ENCODE assay signal across 27 mouse cellular contexts in genomic region chr13:32040822-32041221, GRCm38 (mm10).
A peak's percentile ranks its signal among the peaks of the same experiment; 100 is the strongest.
DNase-seq lines count a peak whose midpoint lies in the region; ATAC-seq and TF ChIP-seq lines count a peak whose summit lies in the region.
"Had no signal": no experiment of that assay in that cellular context is flagged by ENCODE, and none has a peak within 500 bp of the region (broad histone marks: within the 10 kb centered on the region; RNA-seq: fewer than 3 reads in every experiment).

No protein-coding gene starts in this region.

- no peak overlapping the region for H3K9ac ChIP-seq in liver, embryonic 14.5 days (replicated peaks)
- H3K9ac ChIP-seq in liver, postnatal 0 days (replicated peaks), result no peak overlapping the region
- H3K9ac ChIP-seq in MEL (ENCODE audit: control insufficient read depth, low read depth, low read length, poor library complexity, severe bottlenecking), result no peak overlapping the region
- H3K9ac ChIP-seq: embryonic facial prominence, embryonic 12.5 days; embryonic facial prominence, embryonic 15.5 days; forebrain, embryonic 13.5 days; hindbrain, embryonic 13.5 days; intestine, embryonic 15.5 days had no signal

- no peak for TF ChIP-seq POLR2A in MEL (IDR thresholded peaks at IDR 0.05; ENCODE audit: control insufficient read depth in 1 of 2, insufficient read depth in 1 of 2, low read depth in 1 of 2, low read length in 2 of 2, poor library complexity in 1 of 2)

- no peak overlapping the region for H3K4me2 ChIP-seq in liver, embryonic 14.5 days (ENCODE audit: low read depth)
- H3K4me2 ChIP-seq in liver, postnatal 0 days (ENCODE audit: low read depth, low read length), result no peak overlapping the region
- H3K4me2 ChIP-seq: embryonic facial prominence, embryonic 12.5 days; embryonic facial prominence, embryonic 15.5 days; forebrain, embryonic 13.5 days; heart, embryonic 11.5 days; hindbrain, embryonic 13.5 days; intestine, embryonic 15.5 days had no signal

- H3K4me1 ChIP-seq in liver, embryonic 14.5 days (replicated peaks; ENCODE audit: control insufficient read depth in 2 of 2, insufficient read depth in 2 of 2, low read length in 1 of 2), result no peaks in the 10 kb centered on the region
- H3K4me1 ChIP-seq in liver, postnatal 0 days (ENCODE audit: insufficient read depth), result no peaks in the 10 kb centered on the region
- H3K4me1 ChIP-seq in MEL (ENCODE audit: control insufficient read depth in 1 of 2, insufficient read depth in 2 of 2, low read length in 2 of 2), result no peaks in the 10 kb centered on the region
- H3K4me1 ChIP-seq: hindbrain, embryonic 13.5 days had no signal

- no peaks in the 10 kb centered on the region for H3K79me2 ChIP-seq in MEL (ENCODE audit: control insufficient read depth, insufficient read depth, low read length, poor library complexity)

- no peak for TF ChIP-seq EP300 in liver, embryonic 14.5 days (IDR thresholded peaks at IDR 0.05; ENCODE audit: low read depth)
- no peak for TF ChIP-seq EP300 in liver, postnatal 0 days (IDR thresholded peaks at IDR 0.05; ENCODE audit: low read depth)
- no peak for TF ChIP-seq EP300 in MEL (IDR thresholded peaks at IDR 0.05; ENCODE audit: low read depth in 1 of 2, low read length in 2 of 2)

- no peak overlapping the region for H3K4me3 ChIP-seq in liver, embryonic 14.5 days (ENCODE audit: insufficient read depth in 1 of 2, low read depth in 2 of 2, low read length in 2 of 2)
- no peak overlapping the region for H3K4me3 ChIP-seq in liver, postnatal 0 days (ENCODE audit: low read depth, low read length)
- H3K4me3 ChIP-seq in MEL (ENCODE audit: control insufficient read depth in 1 of 2, insufficient read depth in 1 of 2, low read depth in 2 of 2, low read length in 2 of 2), result no peak overlapping the region
- H3K4me3 ChIP-seq: embryonic facial prominence, embryonic 12.5 days; embryonic facial prominence, embryonic 15.5 days; erythroblast, embryonic 14.5 days; forebrain, embryonic 13.5 days; hindbrain, embryonic 10.5 days; hindbrain, embryonic 13.5 days; intestine, embryonic 15.5 days had no signal

- no peak for TF ChIP-seq CTCF in liver, embryonic 14.5 days (IDR thresholded peaks at IDR 0.05; ENCODE audit: low read depth)
- no peak for TF ChIP-seq CTCF in liver, postnatal 0 days (IDR thresholded peaks at IDR 0.05; ENCODE audit: low read depth)
- TF ChIP-seq CTCF in MEL (IDR thresholded peaks at IDR 0.05 in 2 of 3, conservative IDR thresholded peaks at IDR 0.05 in 1 of 3; ENCODE audit: control insufficient read depth in 1 of 3, insufficient read depth in 1 of 3, low read depth in 2 of 3, low read length in 3 of 3, poor library complexity in 1 of 3, severe bottlenecking in 1 of 3), result no peak

- TF ChIP-seq RAD21 in MEL (IDR thresholded peaks at IDR 0.05; ENCODE audit: low read depth, low read length), result no peak

- WGBS in liver, embryonic 14.5 days (ENCODE audit: insufficient replicate concordance), result 32% methylated on average over 1 of the region's 1 CpGs
- WGBS in liver, postnatal 0 days (ENCODE audit: insufficient replicate concordance), result 54% methylated on average over 1 of the region's 1 CpGs

- DNase-seq in liver, embryonic 14.5 days (ENCODE audit: low read depth in 3 of 3, low spot score in 3 of 3), result peak in 2 of 3 experiments; percentile 4 to 9
- DNase-seq in liver, postnatal 0 days, result no peak
- DNase-seq in MEL (ENCODE audit: low read depth, low spot score), result peak; percentile 41
- DNase-seq in c-Kit-positive CD71-positive TER-119-positive erythroid progenitor cells, embryonic 14.5 days (ENCODE audit: low spot score), result peak; percentile 1
- no peak for DNase-seq in yolk sac, embryonic 10.5 days (ENCODE audit: low spot score)
- no peak for DNase-seq in thymus, adult 18-20 months
- DNase-seq in gastrocnemius, adult 8-10 months (ENCODE audit: low spot score in 2 of 2), result no peak
- DNase-seq: adrenal gland, postnatal 10 days; adrenal gland, postnatal 36 days; cerebellum, adult 18-20 months; cerebellum, adult 9-10 months; cerebellum, postnatal 14 days; gastrocnemius, postnatal 14 days; heart, adult 11 months; heart, postnatal 36 days had no signal

- H3K9me3 ChIP-seq in liver, embryonic 14.5 days (ENCODE audit: control insufficient read depth, low read length), result no peaks in the 10 kb centered on the region
- H3K9me3 ChIP-seq in liver, postnatal 0 days (ENCODE audit: low read length), result no peaks in the 10 kb centered on the region
- H3K9me3 ChIP-seq in MEL (replicated peaks; ENCODE audit: insufficient read depth, low read length), result no peaks in the 10 kb centered on the region
- H3K9me3 ChIP-seq: embryonic facial prominence, embryonic 12.5 days; embryonic facial prominence, embryonic 15.5 days; forebrain, embryonic 13.5 days; hindbrain, embryonic 10.5 days; hindbrain, embryonic 13.5 days; intestine, embryonic 15.5 days had no signal

- no peaks in the 10 kb centered on the region for H3K27me3 ChIP-seq in liver, embryonic 14.5 days (ENCODE audit: control insufficient read depth, insufficient read depth, low read length)
- H3K27me3 ChIP-seq in liver, postnatal 0 days (ENCODE audit: insufficient read depth, low read length), result no peaks in the 10 kb centered on the region
- no peaks in the 10 kb centered on the region for H3K27me3 ChIP-seq in MEL (ENCODE audit: control insufficient read depth in 1 of 2, insufficient read depth in 2 of 2, low read length in 2 of 2)
- H3K27me3 ChIP-seq: embryonic facial prominence, embryonic 15.5 days; forebrain, embryonic 13.5 days; hindbrain, embryonic 13.5 days; intestine, embryonic 15.5 days; Patski had no signal

- no peaks in the 10 kb centered on the region for H3K36me3 ChIP-seq in liver, embryonic 14.5 days (replicated peaks; ENCODE audit: control insufficient read depth, insufficient read depth, low read depth)
- H3K36me3 ChIP-seq in liver, postnatal 0 days (replicated peaks; ENCODE audit: insufficient read depth, low read length), result no peaks in the 10 kb centered on the region
- peaks cover 0 to 2% of the 10 kb centered on the region in 2 experiments; a peak in 2 of 4 replicates for H3K36me3 ChIP-seq in MEL (ENCODE audit: control insufficient read depth in 1 of 2, insufficient read depth in 2 of 2, low read length in 2 of 2)
- H3K36me3 ChIP-seq: embryonic facial prominence, embryonic 12.5 days; embryonic facial prominence, embryonic 15.5 days; hindbrain, embryonic 10.5 days; hindbrain, embryonic 13.5 days; intestine, embryonic 15.5 days had no signal

- H3K27ac ChIP-seq in liver, embryonic 14.5 days, result no peak overlapping the region
- no peak overlapping the region for H3K27ac ChIP-seq in liver, postnatal 0 days (ENCODE audit: low read depth)
- H3K27ac ChIP-seq in MEL (ENCODE audit: control insufficient read depth, low read depth, low read length), result no peak overlapping the region
- H3K27ac ChIP-seq: embryonic facial prominence, embryonic 12.5 days; embryonic facial prominence, embryonic 15.5 days; forebrain, embryonic 13.5 days; hindbrain, embryonic 10.5 days; hindbrain, embryonic 13.5 days; intestine, embryonic 15.5 days had no signal

- ATAC-seq in liver, embryonic 14.5 days (ENCODE audit: insufficient read depth), result no peak
- no peak for ATAC-seq in liver, postnatal 0 days
- ATAC-seq: CD4-positive, CD25-positive, alpha-beta regulatory T cell, adult 4 months; forebrain, embryonic 13.5 days; forebrain, embryonic 16.5 days; hindbrain, embryonic 16.5 days; intestine, embryonic 15.5 days; Patski had no signal

TF ChIP-seq in MEL, 35 proteins besides CTCF, POLR2A, EP300 and RAD21:
- no peak for TF ChIP-seq MAX (IDR thresholded peaks at IDR 0.05; ENCODE audit: low read length)
- 0 out of 2 replicates have a peak, but pooled peaks have one; percentile 16 for TF ChIP-seq ETS1 (IDR thresholded peaks at IDR 0.05; ENCODE audit: low read depth, low read length)
- TF ChIP-seq GATA1 (IDR thresholded peaks at IDR 0.05; ENCODE audit: low read depth, low read length), result 0 out of 2 replicates have a peak, but pooled peaks have one; percentile 5

Comparison
In these comparisons a context has a peak if more than half of its experiments do, and no peak if none do; other contexts are left out.
1. DNase-seq: peak in liver, embryonic 14.5 days (2 of 3), MEL (single experiment) and c-Kit-positive CD71-positive TER-119-positive erythroid progenitor cells, embryonic 14.5 days (single experiment); none in liver, postnatal 0 days (single experiment), yolk sac, embryonic 10.5 days (single experiment), thymus, adult 18-20 months (0 of 2) and gastrocnemius, adult 8-10 months (0 of 2).